Mouse (Mus musculus): ENCODE results near the gene Vapa. TPM values are rescaled to one million over a fixed set of nuclear protein-coding genes. Genes with fewer than 3 reads are reported as not detected.

Vapa gene
- total and polyA plus RNA-seq, 3 experiments: 51.4 to 158 (median 151) TPM

DNA sequence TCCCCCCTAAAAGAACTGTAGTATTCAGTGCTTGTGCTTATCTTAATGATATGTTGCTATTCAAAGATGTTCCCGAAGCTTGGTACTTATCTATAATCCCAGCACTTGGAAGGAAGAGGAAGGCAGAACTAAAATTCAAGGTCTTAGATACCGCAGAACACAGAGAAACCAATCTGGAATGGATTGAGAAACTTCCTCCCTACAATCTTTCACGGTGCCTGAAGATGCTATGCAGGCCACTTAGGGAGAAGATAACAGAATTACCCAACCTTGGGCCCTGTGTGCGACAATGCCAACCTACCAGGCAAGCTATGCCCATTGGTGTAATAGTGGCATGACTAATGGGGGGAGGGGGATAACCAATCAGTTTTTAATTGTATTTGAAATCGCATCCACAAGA lies 4.6 kb downstream of the Vapa start:
- Histone ChIP-seq H3K4me1 (ENCODE audit: control insufficient read depth in 1 of 2, insufficient read depth in 2 of 2) (peaks cover 11 to 68% of the 10 kb centered on the region in 2 experiments), H3K27me3 (replicated peaks) (no peaks in the 10 kb centered on the region), H3K79me2 (replicated peaks; ENCODE audit: control insufficient read depth, extremely low read depth, insufficient read depth, poor library complexity, severe bottlenecking) (peaks cover 86% of the 10 kb centered on the region), H3K4me2 (ENCODE audit: insufficient read depth, low read depth, poor library complexity, severe bottlenecking) (no peak overlapping the region), H3K9me3 (replicated peaks; ENCODE audit: low read length) (no peaks in the 10 kb centered on the region), H3K9ac (ENCODE audit: insufficient read depth, low read depth) (no peak overlapping the region), H3K4me3 (replicated peaks in 1 of 3; ENCODE audit: low read depth in 2 of 3, low read length in 2 of 3, poor library complexity in 1 of 3) (no peak overlapping the region), H3K27ac (ENCODE audit: insufficient read depth, low read depth) (no peak overlapping the region), H3K36me3 (replicated peaks in 1 of 2; ENCODE audit: control insufficient read depth in 1 of 2, insufficient read depth in 1 of 2, low read length in 1 of 2) (peaks cover 4 to 14% of the 10 kb centered on the region in 2 experiments)
- TF ChIP-seq SMC3 (IDR thresholded peaks at IDR 0.05; ENCODE audit: low read depth, low read length) (no peak), TBP (conservative IDR thresholded peaks at IDR 0.05; ENCODE audit: low read depth, low read length) (no peak), E2F4 (IDR thresholded peaks at IDR 0.05; ENCODE audit: insufficient replicate concordance, low read depth, low read length) (no peak), POLR2A (IDR thresholded peaks at IDR 0.05; ENCODE audit: low read depth, low read length) (no peak), UBTF (IDR thresholded peaks at IDR 0.05; ENCODE audit: low read depth, low read length) (no peak), RCOR1 (conservative IDR thresholded peaks at IDR 0.05; ENCODE audit: low read depth, low read length) (no peak), CTCF (conservative IDR thresholded peaks at IDR 0.05 in 1 of 2, IDR thresholded peaks at IDR 0.05 in 1 of 2; ENCODE audit: low read depth in 2 of 2, low read length in 2 of 2) (no peak), MXI1 (IDR thresholded peaks at IDR 0.05; ENCODE audit: low read depth, low read length) (no peak), HCFC1 (IDR thresholded peaks at IDR 0.05; ENCODE audit: low read depth, low read length) (no peak), ZMIZ1 (IDR thresholded peaks at IDR 0.05; ENCODE audit: low read depth, low read length) (no peak), CHD1 (IDR thresholded peaks at IDR 0.05; ENCODE audit: low read depth, low read length) (no peak), EP300 (IDR thresholded peaks at IDR 0.05; ENCODE audit: low read length) (no peak), ZNF384 (IDR thresholded peaks at IDR 0.05; ENCODE audit: low read depth, low read length) (no peak), MEF2A (IDR thresholded peaks at IDR 0.05; ENCODE audit: borderline replicate concordance, low read depth, low read length) (no peak), PAX5 (IDR thresholded peaks at IDR 0.05; ENCODE audit: low read length) (no peak), KAT2A (IDR thresholded peaks at IDR 0.05; ENCODE audit: insufficient replicate concordance, low read length) (no peak)
- dilution Hi-C loops (cut with MboI; ENCODE audit: extremely low pct_ligation_motif_present, extremely low pct_unique_long_range_greater_than_20kb, low sequenced_read_pairs): no loop called here
- no peak for DNase-seq (ENCODE audit: extremely low read depth)
- in situ Hi-C loops (cut with MboI; ENCODE audit: low pct_ligation_motif_present, low pct_unique_long_range_greater_than_20kb, low sequenced_read_pairs): no loop called here

DNA sequence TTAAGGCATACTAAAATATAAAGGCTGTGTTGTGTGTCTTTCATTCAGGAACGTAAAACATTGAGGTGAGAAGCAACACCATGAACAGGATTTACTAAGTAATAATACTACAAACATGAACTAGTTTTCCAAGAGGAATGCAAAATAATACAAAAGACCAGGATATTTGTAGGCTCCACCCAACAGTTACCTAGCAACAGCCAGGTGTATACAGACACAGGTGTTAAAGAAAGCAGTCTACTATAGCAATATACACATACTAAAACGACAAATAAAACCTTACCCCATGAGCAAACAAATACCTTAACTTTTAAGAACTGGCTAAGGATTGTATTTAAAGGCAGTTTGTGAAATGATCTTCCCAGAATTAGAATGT lies 5.1 kb downstream of the Vapa start:
- H3K9me3 ChIP-seq (replicated peaks; ENCODE audit: low read length): no peaks in the 10 kb centered on the region
- H3K4me1 ChIP-seq (ENCODE audit: control insufficient read depth in 1 of 2, insufficient read depth in 2 of 2): peaks cover 11 to 70% of the 10 kb centered on the region in 2 experiments
- in situ Hi-C loops (cut with MboI; ENCODE audit: low pct_ligation_motif_present, low pct_unique_long_range_greater_than_20kb, low sequenced_read_pairs): no loop called here
- dilution Hi-C loops (cut with MboI; ENCODE audit: extremely low pct_ligation_motif_present, extremely low pct_unique_long_range_greater_than_20kb, low sequenced_read_pairs): no loop called here
- H3K9ac ChIP-seq (ENCODE audit: insufficient read depth, low read depth): no peak overlapping the region
- no peaks in the 10 kb centered on the region for H3K27me3 ChIP-seq (replicated peaks)
- H3K4me2 ChIP-seq (ENCODE audit: insufficient read depth, low read depth, poor library complexity, severe bottlenecking): no peak overlapping the region
- peaks cover 4 to 14% of the 10 kb centered on the region in 2 experiments for H3K36me3 ChIP-seq (replicated peaks in 1 of 2; ENCODE audit: control insufficient read depth in 1 of 2, insufficient read depth in 1 of 2, low read length in 1 of 2)
- no peak overlapping the region for H3K27ac ChIP-seq (ENCODE audit: insufficient read depth, low read depth)
- TF ChIP-seq ZKSCAN1 (IDR thresholded peaks at IDR 0.05; ENCODE audit: borderline replicate concordance, low read depth, low read length) (no peak), E2F4 (IDR thresholded peaks at IDR 0.05; ENCODE audit: insufficient replicate concordance, low read depth, low read length) (no peak), SMC3 (IDR thresholded peaks at IDR 0.05; ENCODE audit: low read depth, low read length) (no peak), TBP (conservative IDR thresholded peaks at IDR 0.05; ENCODE audit: low read depth, low read length) (no peak), IRF4 (IDR thresholded peaks at IDR 0.05; ENCODE audit: low read depth, low read length) (no peak), CHD1 (IDR thresholded peaks at IDR 0.05; ENCODE audit: low read depth, low read length) (no peak), MAZ (IDR thresholded peaks at IDR 0.05; ENCODE audit: low read depth, low read length) (no peak), MAX (IDR thresholded peaks at IDR 0.05; ENCODE audit: low read length) (no peak), ZNF384 (IDR thresholded peaks at IDR 0.05; ENCODE audit: low read depth, low read length) (no peak), NRF1 (IDR thresholded peaks at IDR 0.05; ENCODE audit: low read depth, low read length) (no peak)
- H3K79me2 ChIP-seq (replicated peaks; ENCODE audit: control insufficient read depth, extremely low read depth, insufficient read depth, poor library complexity, severe bottlenecking): peaks cover 88% of the 10 kb centered on the region
- DNase-seq (ENCODE audit: extremely low read depth): no peak
- no peak overlapping the region for H3K4me3 ChIP-seq (replicated peaks in 1 of 3; ENCODE audit: low read depth in 2 of 3, low read length in 2 of 3, poor library complexity in 1 of 3)

Data from CH12.LX (cell line).